Mouse (Mus musculus) erythroblast, embryonic 14.5 days (primary cell): ENCODE data around the gene Neu2. TPM values are rescaled to one million over a fixed set of nuclear protein-coding genes. Genes with fewer than 3 reads are reported as not detected.

ENCODE experiments used
- H3K27me3 ChIP-seq: 2 replicates; pipeline ENCODE4 v1.6.1; 2012; ENCODE audit warnings: inconsistent platforms; ENCODE audit not compliant: control insufficient read depth
- H3K36me3 ChIP-seq: 2 replicates; pipeline ENCODE4 v1.6.1; 2012; ENCODE audit warnings: mild to moderate bottlenecking, inconsistent platforms; ENCODE audit not compliant: control insufficient read depth
- H3K4me1 ChIP-seq: 2 replicates; pipeline ENCODE4 v1.6.1; 2012; ENCODE audit warnings: inconsistent platforms; ENCODE audit not compliant: control insufficient read depth
- H3K4me3 ChIP-seq: replicated peaks from 2 replicates; pipeline ENCODE3; 2012; ENCODE audit warnings: moderate library complexity, mild to moderate bottlenecking, inconsistent platforms
- H3K9me3 ChIP-seq: 2 replicates; pipeline ENCODE4 v1.6.1; 2012; ENCODE audit warnings: low read length, inconsistent platforms, mixed read lengths; ENCODE audit not compliant: control insufficient read depth
- GATA1 ChIP-seq: IDR thresholded peaks from 2 replicates; pipeline ENCODE4 v1.6.1; 2012; ENCODE audit warnings: low read length, inconsistent platforms, mixed read lengths
- TAL1 ChIP-seq: IDR thresholded peaks from 3 replicates; pipeline ENCODE4 v1.6.1; 2012; ENCODE audit warnings: low read length, inconsistent platforms, mixed read lengths
- polyA plus RNA-seq: library from polyadenylated mRNA; stranded (reverse); fragments of >175 nt; gene quantifications from 2 replicates; pipeline ENCODE4 v1.2.3, GENCODE M21; 2012

The Neu2 gene
- polyA plus RNA-seq, 1 experiment: not detected

DNA sequence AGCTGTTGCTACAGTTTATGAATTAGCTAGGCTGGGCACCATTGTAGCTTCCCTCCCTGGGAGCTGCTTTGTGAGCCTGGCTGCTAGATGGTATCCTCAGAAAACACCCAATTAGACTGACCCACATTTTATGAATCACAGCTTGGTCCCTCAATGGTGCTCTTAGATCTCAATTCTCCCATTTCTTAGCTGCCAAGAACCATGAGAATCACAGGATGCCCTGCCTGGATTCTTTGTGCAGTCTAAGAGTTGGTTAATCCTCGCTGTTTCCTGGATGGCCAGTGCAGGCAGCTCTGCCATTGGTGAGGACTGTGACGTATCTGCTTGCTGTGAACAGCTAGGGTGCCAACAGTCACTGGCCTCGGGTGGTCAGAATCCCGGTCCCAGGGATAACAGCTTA, 16.1 kb upstream of the Neu2 start:
- Histone ChIP-seq H3K4me3 (no peak overlapping the region), H3K36me3 (no peaks in the 10 kb centered on the region; the same call in 1 of the 2 replicates), H3K9me3 (no peaks in the 10 kb centered on the region), H3K4me1 (no peaks in the 10 kb centered on the region), H3K27me3 (no peaks in the 10 kb centered on the region)
- TF ChIP-seq TAL1 (no peak), GATA1 (no peak)

DNA sequence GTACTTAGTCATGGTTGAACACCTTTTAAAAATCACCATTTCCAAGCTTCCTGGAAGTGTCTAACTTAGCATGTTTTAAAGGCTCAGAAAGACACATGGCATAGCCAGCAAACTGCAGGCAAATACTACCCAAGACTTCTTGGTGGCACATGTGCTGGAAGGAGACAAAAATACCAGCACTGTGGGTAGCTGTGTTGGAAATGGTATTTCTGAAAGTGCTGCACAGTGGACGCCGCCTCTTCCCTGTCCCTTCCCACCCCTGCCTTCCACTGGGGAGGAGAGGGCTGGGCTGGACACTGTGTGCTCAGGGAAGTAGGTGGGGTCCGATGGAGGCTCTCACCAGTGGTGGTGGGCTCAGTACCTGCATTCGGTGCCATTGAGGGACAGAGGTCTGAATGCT, 4.2 kb upstream of the Neu2 start:
- TF ChIP-seq GATA1 (no peak), TAL1 (no peak)
- Histone ChIP-seq H3K9me3 (no peaks in the 10 kb centered on the region; the same call in 1 of the 2 replicates), H3K27me3 (peaks cover 33% of the 10 kb centered on the region), H3K4me3 (no peak overlapping the region), H3K36me3 (no peaks in the 10 kb centered on the region; the same call in 1 of the 2 replicates), H3K4me1 (no peaks in the 10 kb centered on the region)

DNA sequence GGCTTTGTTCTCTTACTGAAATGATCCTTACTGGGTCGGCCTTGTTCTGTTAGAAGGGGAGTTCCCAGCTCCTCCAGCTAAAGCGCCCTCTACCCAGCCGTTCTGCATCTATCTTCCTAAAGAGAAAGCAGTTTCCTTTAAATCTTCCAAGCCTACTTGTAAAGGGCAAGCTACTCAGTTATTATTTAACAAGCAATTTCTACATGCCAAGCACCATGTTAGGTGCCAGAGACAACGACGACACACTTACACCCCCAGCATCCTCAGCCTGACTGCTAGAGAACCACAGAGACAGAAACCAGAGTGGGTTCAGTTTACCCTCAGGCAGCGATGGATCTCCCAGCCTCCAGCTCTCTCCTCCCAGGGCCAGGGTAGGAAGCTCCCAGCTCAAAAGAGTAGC, 1.8 kb upstream of the Neu2 start:
- H3K9me3 ChIP-seq: peaks cover under 1% of the 10 kb centered on the region
- H3K27me3 ChIP-seq: peaks cover 54% of the 10 kb centered on the region
- H3K4me1 ChIP-seq: no peaks in the 10 kb centered on the region
- H3K36me3 ChIP-seq: no peaks in the 10 kb centered on the region; the same call in 1 of the 2 replicates
- TF ChIP-seq TAL1: no peak
- no peak for TF ChIP-seq GATA1
- H3K4me3 ChIP-seq: no peak overlapping the region

DNA sequence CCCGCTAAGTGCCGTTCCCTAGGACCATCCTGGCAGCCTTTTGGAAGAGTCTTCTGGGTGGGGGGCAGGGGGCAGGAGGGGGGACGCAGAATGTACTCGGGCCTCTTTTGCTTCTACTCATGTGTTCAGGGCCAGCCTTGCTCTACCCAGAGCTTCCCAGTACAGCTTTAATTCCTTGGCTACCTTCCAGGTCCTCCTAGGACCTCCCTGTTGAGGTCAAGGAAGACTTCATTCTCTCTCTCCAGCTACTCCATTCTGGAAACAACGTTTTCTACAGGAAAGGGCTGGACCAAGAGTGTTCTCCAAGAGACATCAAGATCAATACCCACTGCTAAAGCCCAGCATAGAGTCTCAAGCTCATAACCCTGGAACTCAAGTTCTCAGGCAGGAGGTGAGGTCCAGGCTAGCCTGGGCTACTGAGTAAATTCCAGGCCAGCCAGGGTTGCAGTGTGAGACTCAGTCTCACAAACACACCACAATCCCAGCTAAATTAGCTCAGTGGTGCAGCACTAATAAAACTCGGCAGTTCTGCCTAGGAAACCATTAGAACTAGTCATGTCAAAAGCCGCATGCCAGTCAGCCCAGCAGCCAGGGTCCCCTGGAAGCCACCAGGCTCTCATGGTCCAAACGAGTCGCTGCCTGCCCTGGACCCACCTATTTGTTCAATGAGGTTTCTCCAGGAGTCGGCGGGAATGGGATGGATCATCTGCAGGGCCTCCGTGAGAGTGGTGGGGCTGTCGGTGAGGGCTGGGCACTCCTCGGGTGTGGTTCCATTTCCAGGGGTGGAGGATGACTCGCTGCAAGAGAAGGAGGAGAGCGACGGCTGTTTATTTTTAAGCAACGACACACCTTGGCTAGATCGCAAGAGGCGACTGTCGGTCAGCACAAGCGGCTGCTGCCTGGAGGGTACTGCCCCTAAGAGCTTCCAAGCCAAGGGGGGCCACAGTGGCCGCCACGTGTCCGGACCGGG, 813 bp upstream of the Neu2 start:
- Histone ChIP-seq H3K27me3 (peaks cover 57% of the 10 kb centered on the region), H3K36me3 (no peaks in the 10 kb centered on the region), H3K4me3 (no peak overlapping the region), H3K9me3 (peaks cover 4% of the 10 kb centered on the region), H3K4me1 (no peaks in the 10 kb centered on the region)
- TF ChIP-seq GATA1: no peak
- TF ChIP-seq TAL1: no peak

DNA sequence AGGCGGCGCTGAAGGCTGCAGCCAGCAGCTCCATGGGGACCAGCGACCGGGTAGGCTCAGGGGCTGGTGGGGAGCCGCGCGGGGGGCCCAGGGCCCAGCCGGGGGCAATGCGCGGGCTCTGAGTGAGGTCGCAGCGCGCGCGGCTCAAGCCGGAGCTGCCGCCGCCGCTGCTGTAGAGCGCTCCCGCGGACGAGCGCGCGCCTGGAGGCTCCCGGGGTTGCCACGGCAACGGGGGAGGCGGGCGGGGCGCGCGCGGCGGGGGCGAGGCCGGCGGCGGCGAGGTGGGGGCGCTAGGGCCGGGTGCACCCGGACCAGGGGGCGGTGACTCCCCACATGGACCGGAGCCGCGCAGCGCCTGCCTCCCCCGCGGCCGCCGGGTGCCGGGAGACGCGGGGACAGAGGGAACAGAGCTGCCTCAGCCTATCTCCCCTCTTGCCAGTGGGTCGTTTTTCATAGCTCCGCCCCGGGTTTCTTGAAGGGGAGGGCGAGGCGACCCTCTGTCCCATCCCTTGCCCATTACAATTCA, 540 bp downstream of the Neu2 start:
- Histone ChIP-seq H3K9me3 (peaks cover 4% of the 10 kb centered on the region), H3K4me3 (peak overlapping the region; percentile 36), H3K27me3 (peaks cover 57% of the 10 kb centered on the region)

DNA sequence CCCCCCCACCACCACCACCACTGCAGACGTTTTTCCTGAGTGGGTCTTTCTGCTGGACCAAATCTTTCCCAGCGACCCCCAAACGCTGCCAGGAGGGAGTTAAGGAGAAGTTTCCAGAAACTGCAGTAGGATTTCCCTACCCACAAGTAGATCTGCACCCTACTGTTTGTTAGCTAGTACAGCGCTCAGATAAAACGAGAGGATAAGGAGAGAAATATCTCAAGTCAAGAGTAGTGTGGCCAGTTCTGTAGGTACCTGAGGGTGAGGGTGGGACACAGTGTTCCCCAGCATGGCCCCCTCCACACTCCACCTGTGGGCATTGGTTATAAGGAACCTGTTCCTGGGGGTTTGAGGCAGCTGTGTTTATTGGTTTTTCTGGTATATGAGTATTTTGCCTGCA, 1.2 kb downstream of the Neu2 start:
- Histone ChIP-seq H3K36me3 (no peaks in the 10 kb centered on the region; the same call in 1 of the 2 replicates), H3K27me3 (peaks cover 54% of the 10 kb centered on the region), H3K4me1 (no peaks in the 10 kb centered on the region), H3K9me3 (peaks cover 4% of the 10 kb centered on the region), H3K4me3 (no peak overlapping the region)
- TF ChIP-seq TAL1 (no peak), GATA1 (no peak)

More for the DNA sequence above, 540 bp downstream of the Neu2 start:
- Histone ChIP-seq H3K4me1 (no peaks in the 10 kb centered on the region), H3K36me3 (no peaks in the 10 kb centered on the region)
- TF ChIP-seq GATA1 (no peak), TAL1 (no peak)

- no peak overlapping the region for H3K4me3 ChIP-seq
- TF ChIP-seq TAL1 (no peak), GATA1 (no peak)
- H3K4me1 ChIP-seq: no peaks in the 10 kb centered on the region
- H3K9me3 ChIP-seq: no peaks in the 10 kb centered on the region
- H3K36me3 ChIP-seq: no peaks in the 10 kb centered on the region; the same call in 1 of the 2 replicates
- peaks cover 4% of the 10 kb centered on the region for H3K27me3 ChIP-seq
Observed at GRCm38 (mm10) chr1:87520467-87520866, 10.8 kb downstream of the Neu2 start.

GRCm38 (mm10) chr1:87521523-87521922, 11.8 kb downstream of the Neu2 start:
- H3K27me3 ChIP-seq: peaks cover 4% of the 10 kb centered on the region
- H3K4me3 ChIP-seq: no peak overlapping the region
- no peaks in the 10 kb centered on the region for H3K9me3 ChIP-seq
- H3K4me1 ChIP-seq: no peaks in the 10 kb centered on the region
- TF ChIP-seq GATA1: no peak
- no peak for TF ChIP-seq TAL1
- no peaks in the 10 kb centered on the region for H3K36me3 ChIP-seq

- H3K27me3 ChIP-seq: peaks cover 4% of the 10 kb centered on the region
- no peak for TF ChIP-seq GATA1
- TF ChIP-seq TAL1: no peak
- no peaks in the 10 kb centered on the region for H3K4me1 ChIP-seq
- no peaks in the 10 kb centered on the region for H3K36me3 ChIP-seq
- H3K4me3 ChIP-seq: no peak overlapping the region
- H3K9me3 ChIP-seq: no peaks in the 10 kb centered on the region
Observed at GRCm38 (mm10) chr1:87525041-87525440, 15.4 kb downstream of the Neu2 start.

GRCm38 (mm10) chr1:87527191-87527590, 17.5 kb downstream of the Neu2 start:
- Histone ChIP-seq H3K36me3 (no peaks in the 10 kb centered on the region), H3K4me1 (no peaks in the 10 kb centered on the region), H3K27me3 (peaks cover under 1% of the 10 kb centered on the region), H3K4me3 (no peak overlapping the region), H3K9me3 (no peaks in the 10 kb centered on the region)
- TF ChIP-seq TAL1 (no peak), GATA1 (no peak)
